Mouse (Mus musculus) layer of hippocampus, adult 9-11 months (tissue): ENCODE measurements around the gene Nlrp10.

ENCODE experiments used
- DNase-seq: peaks from one replicate; pipeline ENCODE4 v3.0.0; 2022

Nlrp10 gene

DNA sequence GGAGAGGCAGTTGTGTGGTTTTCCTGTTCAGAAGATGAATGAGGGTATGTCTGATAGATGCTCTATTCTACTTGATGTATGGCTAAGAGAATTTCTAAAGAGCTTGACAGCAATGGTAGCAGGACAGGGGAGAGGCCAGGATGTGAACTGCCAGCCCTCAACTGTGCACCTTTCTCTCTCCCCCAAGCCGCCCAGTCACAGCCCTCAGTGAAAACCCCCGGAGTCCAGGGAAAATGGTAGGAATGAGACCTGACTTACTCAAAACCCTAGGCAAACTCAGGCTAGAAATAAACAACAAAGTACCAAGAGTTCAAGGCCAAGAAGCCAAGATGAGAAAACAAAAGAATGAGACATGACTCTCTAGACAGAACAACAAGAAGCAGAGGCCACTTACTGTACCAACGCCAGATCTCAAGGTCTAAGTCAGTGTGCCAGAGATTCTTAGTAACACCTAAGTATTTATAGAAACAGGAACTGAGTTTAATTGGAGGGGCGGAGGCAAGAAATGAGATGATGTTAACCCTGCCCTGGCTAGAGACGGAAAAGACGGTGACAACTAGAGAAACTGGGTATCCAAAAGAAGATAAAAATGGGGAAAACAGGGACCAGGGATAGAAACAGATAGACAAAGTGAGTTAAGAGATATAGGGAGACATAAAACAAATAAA is at the start of gene Nlrp10:
Gene Nlrp10, minus strand, starts transcription at position 453 of the 668 bp plus-strand sequence.
- no peak for DNase-seq

DNA sequence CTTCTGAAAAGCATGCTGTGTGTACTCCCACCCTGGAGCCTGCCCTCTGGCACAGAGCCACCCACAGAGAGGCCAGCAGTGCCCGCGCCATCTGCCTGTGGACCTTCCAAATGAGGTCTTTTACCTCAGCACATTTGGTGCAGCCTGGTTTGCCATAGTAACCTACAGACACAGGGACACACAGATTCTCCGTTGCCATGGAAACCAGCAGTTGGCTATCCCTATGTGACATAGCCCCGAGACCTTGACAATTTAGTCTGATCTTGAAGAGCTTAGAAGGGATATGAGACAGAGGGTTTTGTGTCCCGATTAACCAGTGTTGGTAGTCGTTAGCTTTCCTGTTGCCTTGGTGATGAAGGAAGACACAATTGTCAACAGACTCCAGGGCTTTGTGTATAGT is 42.3 kb upstream of the Nlrp10 start:
- DNase-seq = no peak

DNA sequence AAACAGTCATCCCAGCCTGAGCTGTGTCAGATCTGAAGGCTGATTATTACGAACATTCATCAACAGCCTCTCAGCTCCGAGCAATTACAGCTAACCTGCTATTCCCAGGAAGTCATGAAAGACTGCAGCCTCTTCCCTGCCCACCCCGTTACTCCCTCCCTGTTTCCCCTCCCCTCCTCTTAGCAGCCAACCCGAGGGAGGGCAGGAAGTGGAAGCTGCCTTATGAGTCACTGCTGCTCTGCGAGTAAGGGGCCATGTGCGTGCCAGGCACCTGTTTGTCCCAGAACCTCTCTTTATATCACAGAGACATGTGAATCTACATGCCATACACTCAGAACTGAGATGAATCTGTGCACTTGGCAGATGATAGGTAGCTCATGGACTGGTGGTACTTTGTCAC is 38.2 kb upstream of the Nlrp10 start:
- no peak for DNase-seq

DNA sequence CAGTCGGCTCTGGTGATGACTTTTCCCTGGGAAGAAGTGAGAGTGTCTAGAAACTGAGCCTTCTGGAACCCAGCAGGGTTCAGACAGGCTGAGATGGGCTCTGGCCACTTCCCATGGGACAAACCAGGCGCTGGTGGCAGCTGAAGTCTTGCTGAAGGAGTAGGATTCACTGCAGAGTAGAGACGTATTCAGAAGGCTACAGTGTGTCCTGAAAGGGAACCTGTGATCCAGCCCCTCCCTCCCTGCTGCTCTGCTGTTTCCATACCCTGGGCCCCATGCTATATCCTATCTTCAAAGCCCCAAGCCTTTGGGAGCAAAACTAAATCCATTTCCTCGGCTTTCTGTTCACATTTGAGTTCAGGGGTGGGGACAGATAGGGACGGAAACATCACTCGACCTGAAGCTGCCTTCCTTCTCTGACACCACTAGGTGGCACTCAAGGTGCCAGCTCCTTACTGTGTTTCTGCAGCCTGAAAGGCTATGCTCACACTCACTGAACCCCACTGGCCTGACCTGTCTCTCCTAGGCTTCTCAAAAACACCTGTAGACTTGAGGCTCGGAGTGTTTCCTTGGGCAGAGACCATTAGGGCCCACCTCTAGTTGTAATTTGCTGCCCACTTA is 36.9 kb upstream of the Nlrp10 start:
- peak; percentile 67 for DNase-seq

DNA sequence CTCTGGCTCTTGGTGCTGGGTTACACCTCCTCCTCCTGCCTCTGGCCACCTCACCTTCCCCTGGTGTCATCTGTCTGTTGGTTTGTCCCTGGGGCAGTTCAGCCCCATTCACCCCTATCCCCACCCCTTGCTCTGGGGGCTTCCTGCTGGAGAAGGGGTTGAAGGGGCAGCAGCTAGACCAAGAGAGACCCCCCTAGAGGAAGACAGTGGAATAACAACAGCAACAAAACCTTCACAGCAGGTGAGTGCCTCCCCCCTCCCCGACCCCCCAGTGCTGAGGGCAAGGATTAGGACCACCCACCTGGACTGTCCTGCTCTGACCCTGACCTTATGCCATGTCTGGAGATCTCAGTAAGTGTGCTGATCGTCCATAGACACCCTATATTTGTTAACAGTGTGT is 36.0 kb upstream of the Nlrp10 start:
- DNase-seq = no peak

DNA sequence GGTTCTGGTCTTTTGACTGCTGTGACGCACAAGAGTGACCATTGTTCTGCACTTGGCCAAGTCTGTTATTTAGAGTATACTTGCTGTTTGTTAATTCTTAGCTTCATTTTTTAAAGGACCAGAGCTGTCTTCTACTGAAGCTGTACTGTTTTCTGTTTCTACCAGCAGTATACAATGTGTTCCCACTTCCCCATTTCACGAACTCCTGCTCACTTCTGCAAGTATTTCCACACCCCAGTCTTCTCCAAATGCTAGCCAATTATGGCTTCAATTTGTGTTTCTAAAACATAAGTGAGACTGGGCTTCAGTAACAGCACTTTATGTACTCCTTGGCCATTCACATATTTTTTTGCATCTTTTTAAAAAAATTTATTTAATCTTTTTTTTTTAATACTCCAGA is 27.8 kb upstream of the Nlrp10 start:
- DNase-seq = no peak

DNA sequence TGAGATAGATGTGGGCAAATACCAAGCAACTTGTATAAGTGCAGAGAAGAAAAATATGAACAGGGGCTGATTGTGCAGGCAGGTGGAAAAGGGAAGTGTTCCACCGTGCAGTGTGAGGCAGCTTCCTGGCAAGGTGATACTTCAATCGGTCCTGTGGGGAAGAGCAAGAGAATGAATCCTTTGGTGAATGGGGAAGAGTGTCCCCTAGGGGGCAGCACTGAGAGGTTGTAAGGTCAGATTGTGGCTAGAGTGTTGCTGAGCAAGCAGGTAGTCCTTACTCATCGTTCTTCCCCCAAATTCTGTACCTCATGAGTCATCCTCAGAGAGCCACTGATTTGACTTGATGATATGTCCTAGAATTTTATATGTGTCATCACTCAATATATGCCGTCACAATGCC is 24.2 kb upstream of the Nlrp10 start:
- DNase-seq = no peak

DNA sequence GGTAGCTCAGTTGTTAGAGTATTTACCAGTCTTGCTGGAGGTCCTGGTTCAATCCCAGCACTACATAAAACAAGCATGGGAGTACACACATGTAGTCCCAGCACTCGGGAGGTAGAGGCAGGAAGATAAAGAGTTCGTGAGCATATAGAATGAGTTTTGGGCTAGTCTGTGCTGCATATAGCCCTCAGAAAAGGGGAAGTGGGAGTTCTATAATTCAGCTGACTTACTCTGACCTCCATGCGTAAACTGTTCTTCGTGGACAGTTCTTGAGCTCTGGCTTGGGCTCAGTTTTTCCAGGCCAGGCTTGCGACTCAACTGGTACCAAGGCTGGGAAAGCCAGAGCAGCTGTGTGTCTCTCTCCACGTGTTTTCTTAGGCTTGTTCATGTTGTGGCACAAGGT is 22.8 kb upstream of the Nlrp10 start:
- no peak for DNase-seq

DNA sequence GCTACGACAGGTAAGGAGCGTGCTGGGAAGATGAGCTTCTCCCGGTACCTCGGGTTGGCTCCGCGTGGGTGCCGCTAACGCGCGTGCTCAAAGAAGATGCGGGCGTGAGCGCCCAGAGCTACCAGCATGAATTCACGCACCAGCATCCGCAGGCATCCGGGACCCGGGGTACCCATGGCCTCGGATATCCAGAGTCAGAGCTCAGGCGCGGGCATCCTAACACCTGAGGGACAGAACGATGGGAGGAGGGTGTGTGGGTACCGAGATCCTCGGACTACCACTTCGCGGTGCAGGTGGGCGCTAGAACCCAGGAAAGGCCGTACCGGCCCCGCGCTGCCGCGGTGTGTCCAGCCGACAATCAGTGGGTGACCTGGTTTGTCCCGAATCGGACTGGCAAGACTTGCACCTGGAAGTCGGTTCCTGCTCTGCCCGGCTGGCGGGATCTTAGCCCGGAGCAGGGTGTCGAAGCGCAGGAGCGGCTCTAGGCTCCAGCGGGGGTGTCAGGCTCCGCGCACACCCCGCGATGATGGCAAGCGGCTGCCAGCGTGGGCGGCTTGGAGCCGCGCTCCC is 20.9 kb upstream of the Nlrp10 start:
- peak; percentile 72 for DNase-seq

DNA sequence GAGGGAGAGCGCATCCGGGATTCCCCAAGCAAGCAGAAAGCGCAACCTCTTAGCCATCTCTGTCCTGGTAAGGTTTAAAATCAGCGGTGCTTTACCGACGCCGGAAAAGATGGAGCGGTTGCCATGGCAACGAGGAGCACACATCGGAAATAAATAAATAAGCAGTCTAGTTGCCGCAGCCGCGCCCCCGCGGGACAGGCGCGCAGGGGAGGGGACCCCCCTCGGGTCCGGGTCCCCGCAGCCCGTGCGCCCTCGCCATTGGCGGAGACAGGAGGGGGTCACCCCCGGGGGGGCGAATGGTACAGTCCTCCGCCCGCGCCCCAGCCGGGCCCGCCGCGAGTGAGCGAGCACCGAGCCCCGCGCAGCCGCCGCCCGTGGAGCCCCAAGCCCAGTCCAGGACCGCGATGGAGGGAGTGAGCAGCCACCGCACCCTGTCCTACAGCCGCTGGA is 20.4 kb upstream of the Nlrp10 start, which contains the start of gene Tub:
Gene Tub, plus strand, starts transcription at position 27 of the 450 bp plus-strand sequence.
- DNase-seq = peak; percentile 88

DNA sequence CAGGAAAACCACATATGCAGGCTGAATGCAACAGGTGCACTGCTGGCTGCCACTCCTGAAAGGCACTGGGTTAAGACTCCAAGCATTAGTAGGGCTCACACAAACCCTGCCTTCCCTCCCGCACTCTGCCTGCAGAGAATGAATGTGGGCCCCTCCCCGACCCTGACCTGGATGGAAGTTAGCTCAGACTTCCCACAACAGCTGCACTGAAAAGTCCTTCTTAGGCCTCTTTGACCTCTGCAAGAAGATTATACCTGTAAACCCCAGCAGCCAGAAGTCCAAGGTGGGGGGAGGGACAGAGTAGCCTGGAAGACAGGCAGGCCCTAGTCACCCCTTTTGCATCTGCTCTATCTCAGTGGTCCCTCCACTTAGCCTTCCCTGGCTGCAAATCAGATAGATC is 19.3 kb upstream of the Nlrp10 start:
- DNase-seq = no peak

DNA sequence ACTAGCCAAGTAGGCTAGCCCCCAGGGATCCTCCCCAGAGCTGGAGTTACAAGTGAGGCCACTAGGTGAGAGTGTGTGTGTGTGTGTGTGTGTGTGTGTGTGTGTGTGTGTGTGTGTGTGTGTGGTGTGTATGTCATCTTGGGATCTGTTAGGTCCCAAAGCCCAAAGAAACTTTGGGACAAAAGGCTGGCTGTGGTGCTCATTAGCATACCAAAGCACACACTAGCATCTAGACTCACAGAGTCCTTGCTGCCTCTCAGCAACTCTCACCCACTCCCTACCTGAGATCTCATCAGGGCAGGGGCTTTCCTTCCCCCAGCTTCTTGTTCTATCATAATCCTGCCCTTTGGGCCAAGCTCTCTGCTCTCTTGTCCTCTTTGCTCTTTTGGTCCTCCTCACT is 18.6 kb upstream of the Nlrp10 start:
- DNase-seq = no peak

DNA sequence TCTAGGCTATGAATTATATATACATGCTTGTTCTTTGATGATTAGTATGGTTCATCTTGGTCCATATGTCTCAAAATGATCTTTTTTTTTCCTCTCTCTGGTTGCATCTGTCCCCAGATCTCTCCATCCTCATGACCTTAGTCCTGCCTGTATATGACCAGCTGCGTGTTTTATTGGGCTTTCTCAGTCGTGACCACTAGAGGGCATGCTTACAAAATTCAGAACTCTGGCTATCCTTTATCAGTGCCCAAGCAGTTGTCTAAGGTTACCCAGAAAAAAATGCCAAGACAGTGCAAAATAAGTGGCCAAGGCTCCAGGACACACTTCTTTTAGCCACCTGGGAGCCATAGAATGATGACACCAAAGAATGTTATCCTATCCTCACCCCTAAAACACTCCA is 14.0 kb upstream of the Nlrp10 start:
- no peak for DNase-seq

DNA sequence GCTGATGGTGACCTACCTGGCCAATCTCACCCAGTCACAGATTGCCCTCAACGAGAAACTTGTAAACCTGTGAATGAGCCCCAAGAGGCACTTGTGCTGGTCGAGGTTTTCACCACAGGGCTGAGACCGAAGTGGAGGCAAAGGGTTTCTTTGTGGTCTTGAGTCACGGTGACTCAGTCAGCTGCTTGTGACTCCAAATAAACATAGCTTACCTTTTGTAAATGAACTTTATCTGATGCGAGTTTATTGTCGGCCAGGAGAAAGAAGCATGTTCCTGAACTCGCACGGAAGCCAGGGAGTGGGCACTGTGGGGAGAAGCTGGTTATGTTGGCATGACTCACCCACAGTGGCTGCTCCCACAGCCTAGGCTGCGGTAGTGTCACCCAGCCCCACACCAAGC is 11.5 kb upstream of the Nlrp10 start:
- DNase-seq = no peak

DNA sequence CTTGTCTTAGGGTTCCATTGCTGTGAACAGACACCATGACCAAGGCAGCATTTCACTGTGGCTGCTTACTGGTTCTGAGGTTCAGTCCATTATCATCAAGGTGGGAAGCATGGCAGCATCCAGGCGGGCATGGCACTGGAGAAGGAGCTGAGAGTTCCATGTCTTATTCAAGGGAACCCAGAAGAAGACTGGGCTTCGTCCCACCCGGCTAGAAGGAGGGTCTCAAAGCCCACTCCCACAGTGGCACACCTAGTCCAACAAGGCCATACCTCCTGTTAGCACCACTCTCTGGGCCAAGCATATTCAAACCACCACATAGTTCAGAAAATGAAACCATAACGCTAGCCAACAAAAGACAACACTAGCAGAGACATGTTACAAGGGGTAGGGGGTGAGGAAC is 6.6 kb upstream of the Nlrp10 start:
- DNase-seq = no peak

DNA sequence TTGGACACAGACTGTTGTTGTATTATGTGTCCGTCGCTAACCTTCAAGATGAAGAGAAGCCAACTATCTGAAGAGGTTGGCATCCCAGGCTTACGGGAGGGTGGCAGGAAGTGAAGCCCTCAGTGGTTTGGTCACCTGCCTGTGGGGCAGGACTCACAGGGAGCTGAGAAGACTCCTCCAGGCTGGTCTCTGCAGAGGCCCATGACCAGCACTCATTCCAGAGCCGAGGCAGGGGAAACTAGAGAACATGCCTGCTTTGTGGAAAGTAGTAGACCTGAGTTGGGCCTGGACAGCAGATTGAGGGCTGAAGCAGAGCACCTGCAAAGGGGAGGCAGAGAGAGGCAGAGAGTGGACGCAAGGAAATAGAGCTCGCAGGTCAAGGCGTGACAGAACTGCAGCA is 5.4 kb upstream of the Nlrp10 start:
- DNase-seq = no peak

DNA sequence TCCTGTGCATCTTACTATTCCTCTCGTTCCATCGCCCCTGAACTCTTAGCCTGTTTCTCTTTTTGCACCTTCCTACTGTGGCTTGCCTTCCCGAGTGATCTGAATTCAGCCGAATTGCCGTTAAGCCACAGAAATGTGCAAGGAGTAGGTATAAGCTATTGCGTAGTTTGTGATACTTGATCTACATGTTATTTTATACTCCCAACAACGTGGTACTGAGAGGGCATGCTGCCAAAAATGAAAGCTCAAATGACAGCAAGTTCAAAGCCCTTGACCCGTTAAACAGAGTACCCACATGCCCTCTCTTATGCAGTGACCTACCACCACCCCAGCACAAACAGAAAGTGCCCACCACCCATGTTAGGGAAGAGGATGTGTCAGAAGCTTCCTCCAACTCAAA is 4.9 kb upstream of the Nlrp10 start:
- DNase-seq = no peak

DNA sequence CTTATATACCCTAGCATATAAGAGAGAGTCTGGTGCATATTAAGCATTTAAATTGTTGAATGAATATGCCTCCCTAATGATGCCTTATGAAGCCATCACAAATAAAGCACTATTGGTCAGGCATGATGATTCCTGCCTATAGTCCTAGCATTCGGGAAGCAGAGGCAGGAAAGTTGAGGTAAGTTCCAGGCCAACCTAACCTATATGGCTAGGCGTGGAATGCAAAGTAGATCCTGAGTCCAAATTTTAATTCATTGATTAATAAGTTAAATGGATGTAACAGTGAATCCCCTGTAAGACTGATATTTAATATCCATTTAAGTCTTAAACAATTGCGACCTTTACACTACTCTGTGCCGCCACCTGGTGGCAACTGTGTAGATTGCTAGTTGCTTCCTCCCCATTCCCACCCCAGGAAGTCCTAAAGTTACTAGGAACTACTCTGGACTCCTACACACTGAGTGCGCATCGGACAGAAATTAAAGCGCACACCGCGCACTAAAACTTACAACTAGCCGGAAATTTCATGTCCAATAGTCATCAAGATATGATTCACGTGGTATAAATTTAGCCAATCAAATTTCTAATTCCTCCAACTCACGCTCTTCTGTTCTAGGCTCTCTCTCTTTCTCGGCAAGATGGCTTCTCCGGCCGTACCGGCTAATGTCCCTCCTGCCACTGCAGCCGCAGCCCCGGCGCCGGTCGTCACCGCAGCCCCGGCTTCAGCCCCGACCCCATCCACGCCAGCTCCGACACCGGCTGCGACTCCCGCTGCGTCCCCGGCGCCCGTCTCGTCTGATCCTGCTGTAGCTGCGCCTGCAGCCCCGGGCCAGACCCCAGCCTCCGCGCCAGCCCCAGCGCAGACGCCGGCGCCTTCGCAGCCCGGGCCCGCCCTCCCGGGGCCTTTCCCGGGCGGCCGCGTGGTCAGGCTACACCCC is 4.1 kb upstream of the Nlrp10 start, which contains the start of gene Eif3f:
Gene Eif3f, plus strand, starts transcription at position 624 of the 938 bp plus-strand sequence.
- peak; percentile 96 for DNase-seq

DNA sequence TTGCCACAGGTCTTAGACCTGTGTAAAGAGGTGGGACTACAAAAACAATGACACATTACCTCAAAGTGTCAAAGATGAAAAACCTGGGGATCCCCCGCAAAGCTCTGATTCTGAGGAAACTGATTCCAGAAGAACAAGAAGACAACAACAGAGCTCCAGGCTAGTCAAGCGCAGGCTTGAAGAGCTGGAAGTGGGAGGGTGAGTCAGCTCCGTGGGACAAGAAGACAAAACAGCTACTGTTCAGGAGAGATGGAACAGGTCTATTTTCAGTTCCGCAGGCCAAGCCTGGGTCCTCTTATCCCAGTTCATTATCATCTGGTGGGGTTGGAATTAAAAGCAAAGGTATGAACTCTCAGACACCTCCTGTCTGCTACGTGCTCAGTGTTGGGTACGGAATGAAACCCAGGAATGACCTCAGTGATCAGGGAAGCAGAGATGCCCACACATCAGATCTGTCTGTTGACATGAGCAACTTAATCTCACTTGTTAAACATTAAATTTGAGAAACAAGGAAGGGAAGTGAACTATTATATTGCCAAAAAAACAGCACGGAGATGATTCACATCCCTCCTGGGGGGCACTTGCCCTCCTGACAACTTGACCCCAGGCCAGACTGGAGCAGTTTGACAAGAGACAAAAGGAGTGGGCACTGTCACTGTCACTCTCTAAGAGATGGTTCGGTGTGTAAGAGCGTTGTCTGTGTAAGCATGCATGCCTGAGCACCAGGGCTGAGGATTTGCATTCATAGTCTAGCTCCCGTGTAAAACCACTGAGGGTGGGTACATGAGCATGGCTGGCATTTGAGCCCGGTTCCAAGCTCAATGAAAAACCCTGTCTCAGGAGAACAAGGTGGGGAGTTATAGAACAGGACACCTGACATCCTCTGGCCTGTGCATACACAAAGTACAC is 1.4 kb downstream of the Nlrp10 start:
- DNase-seq = no peak

DNA sequence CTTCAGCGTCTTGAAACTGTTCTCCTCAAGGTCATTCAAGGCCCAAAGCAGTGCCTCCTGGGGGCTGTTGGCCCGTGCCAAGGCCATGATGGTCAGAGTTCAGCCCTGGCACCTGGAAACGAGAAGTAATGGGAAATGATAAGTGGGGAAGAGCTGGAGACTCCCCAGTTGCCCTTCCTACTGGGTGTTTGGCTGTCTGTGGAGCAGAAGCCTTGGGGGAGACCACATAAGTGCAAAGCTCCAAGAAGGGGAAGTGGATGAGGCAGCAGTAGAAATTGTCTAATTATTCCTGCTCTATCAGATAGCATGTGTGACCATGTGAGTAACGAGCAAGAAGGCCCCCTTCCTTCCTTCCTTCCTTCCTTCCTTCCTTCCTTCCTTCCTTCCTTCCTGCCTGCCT is 2.9 kb downstream of the Nlrp10 start:
- no peak for DNase-seq

DNA sequence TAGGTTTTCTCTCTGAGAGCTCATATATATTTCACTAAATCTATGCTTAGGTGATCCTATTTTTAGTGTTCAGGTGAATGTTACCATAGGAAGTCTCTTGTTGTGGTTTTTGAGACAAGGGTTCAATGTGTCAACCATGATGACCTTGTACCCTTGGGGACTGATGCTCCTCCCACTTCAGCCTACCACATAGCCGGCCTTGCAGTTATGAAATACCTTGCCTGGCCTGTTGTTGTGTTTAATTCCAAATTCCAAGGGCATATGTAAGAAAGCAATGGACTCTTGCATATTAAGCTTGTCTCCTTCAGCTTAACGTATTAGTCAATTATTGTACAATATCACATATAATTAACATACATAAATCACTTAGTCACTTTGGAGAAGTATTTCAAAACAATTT is 26.0 kb downstream of the Nlrp10 start:
- no peak for DNase-seq

DNA sequence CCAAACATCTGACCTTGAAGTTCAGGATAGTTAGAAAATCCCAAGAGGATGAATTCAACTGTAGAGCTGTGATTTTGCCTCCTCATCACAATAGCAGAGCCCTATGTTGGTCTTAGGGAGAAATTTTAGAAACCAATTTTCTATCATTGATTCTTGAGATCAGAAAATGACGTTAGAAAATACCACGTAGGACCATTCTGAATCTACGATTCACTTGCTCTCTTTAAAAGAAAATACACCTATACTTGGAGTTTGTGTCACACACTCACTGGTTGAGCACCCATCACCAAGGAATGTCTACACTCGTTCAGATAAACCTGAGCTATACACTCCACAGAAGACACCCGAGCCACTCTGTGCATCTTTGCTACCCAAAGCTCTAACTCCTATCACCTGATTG is 35.7 kb downstream of the Nlrp10 start, which contains the start of gene Olfr519:
Gene Olfr519, minus strand, starts transcription at position 101 of the 400 bp plus-strand sequence.
- no peak for DNase-seq
